Mouse (Mus musculus): ENCODE measurements at regions not wholly inside any gene's neighbourhood (a gene's known extent, or its start where the extent isn't known, plus 50 kb on each side); places are given as distances from the start of the nearest gene placed in this dataset.

DNA sequence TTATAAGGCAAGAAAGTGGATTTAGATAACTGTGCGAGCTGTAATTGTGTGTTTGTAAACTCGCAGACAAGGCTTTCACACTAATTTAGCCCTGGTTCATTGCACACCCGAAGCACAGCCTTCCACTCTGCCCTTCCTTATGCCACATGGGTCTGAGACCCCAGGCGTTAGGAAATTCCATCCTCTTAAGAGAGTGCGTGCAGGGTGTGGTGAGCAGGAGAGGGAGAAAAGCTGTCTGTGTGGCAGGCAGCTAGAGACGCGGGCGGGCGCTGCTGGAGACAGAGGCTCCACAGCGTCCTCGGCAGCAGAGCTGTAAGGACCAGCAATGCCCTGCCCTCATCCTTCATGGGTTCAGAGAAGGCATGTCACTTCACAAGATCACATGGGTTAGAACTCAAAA, 176.6 kb upstream of the Dapk1 start:
- intact Hi-C loops (cut with DNase I): loop anchor here (5.0 kb wide), 1 partner anchor 42 kb away; no protein-coding TSS in a partner anchor

DNA sequence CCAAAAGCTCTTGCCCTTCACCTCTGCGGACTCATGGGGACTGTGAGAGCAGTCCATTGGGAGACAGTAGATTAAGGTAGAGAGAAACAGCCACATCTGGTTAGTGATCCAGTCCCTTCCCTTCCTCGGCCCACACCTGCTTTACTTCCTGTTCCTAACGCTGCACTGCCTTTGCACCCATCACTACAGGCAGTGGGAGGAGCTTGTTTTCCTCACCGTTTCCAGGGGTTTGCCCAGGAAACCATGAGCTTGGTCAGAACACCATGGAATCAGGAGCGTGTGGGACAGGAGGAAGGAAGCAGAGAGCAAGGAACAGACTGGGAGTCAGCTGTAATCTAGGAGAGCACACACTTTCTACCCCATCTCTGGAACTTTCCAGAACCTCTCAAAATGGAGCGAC, 176.2 kb upstream of the Dapk1 start:
- intact Hi-C loops (cut with DNase I): loop anchor here (5.0 kb wide), 1 partner anchor 42 kb away; no protein-coding TSS in a partner anchor

DNA sequence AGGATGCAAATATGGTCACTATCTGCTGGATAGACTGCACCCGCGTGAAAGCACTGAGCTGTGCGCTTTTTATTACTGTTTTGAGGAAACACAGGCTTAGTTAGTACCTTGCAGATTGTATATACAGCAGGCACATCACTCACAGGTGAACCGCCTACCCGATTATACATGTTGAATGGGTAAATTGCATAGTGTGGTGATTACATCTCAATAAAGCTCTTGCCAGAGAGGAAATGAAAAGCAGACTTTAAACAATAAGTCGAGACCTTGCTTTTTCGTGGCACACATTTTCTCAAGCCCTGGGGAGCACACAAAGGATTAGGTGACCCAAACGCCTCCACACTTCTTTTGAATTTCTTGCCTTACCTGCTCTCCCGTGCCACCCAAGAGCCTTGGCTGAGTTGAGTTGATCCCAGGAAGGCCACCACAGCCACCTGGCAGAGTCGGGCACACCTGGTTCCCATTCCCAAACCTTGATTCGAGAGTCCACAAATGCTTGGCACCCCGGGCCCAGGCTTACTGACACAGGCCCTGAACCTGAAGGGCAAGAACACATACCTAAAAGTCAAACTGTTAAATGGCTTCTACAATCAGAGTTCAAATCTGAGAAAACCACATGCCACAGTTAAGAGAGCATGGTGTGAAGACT, 175.4 kb upstream of the Dapk1 start:
- intact Hi-C loops (cut with DNase I): loop anchor here (5.0 kb wide), 1 partner anchor 41 kb away; no protein-coding TSS in a partner anchor

DNA sequence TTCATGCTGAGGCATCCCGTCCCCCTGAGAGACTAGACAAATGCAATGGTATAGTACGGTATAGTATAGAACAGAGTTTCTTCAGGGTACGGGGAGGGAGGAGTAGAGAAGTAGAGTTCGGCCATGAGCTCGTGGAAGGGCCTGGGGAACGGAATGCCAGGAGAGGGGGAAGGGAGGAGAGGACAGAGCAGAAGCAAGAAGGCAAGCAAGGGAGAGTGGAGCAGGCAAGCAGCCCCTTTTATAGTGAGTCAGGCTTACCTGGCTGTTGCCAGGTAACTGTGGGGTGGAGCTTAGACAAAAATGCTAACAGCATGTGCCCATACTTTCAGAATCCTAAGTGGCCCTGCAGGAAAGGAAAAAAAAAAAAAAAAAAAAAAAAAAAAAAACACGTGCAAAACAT, 174.7 kb upstream of the Dapk1 start:
- intact Hi-C loops (cut with DNase I): loop anchor here (5.0 kb wide), 1 partner anchor 40 kb away; no protein-coding TSS in a partner anchor

DNA sequence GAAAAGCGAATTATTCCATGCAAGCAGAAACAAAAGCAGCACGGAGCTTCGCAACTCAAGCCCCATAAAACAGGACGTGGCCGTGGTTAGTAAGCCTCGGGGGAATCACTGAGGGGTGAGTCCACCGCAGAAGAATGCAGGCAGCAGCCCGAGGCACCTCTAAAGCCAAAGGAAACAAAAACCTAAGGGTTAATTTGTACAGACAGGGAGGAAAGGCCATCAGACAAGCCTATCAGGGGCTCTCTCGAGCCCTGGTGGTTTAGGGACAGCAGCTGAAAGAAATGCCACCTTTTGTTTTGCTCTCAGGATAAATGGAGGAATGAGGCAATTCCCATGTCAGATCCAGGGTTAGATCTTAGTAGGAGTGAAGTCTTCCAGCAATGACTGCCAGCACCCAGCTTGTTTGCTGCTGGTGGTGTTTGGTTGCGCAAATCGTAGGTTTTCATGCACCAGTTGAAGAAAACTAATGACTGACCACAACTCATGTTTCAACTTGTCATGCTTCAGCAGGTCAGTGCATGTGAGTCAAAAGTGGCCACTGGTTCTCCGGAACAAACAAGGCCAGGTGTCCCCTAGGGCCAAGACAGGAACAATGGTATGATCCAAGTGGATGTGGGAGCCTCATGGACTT, 173.9 kb upstream of the Dapk1 start:
- intact Hi-C loops (cut with DNase I): loop anchor here (5.0 kb wide), 1 partner anchor 39 kb away; no protein-coding TSS in a partner anchor

DNA sequence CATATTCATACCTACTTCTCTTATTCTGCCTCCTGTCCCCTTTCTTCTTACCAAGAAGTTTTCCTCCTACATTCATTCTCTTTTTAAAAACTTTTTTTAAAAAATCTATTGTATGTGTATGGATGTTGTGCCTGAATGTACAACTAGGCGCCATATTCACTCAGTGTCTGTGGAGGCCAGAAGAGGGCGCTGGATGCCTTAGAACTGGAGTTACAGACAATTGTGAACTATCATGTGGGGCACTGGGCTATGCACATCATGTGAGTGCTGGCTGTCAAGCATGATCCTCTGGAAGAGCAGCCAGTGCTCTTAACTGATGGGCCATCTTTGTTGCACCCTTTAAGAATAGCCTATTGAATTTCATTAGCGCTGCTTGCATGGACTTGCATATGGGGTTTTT, 172.6 kb upstream of the Dapk1 start:
- intact Hi-C loops (cut with DNase I): loop anchor here (5.0 kb wide), 1 partner anchor 38 kb away; no protein-coding TSS in a partner anchor

DNA sequence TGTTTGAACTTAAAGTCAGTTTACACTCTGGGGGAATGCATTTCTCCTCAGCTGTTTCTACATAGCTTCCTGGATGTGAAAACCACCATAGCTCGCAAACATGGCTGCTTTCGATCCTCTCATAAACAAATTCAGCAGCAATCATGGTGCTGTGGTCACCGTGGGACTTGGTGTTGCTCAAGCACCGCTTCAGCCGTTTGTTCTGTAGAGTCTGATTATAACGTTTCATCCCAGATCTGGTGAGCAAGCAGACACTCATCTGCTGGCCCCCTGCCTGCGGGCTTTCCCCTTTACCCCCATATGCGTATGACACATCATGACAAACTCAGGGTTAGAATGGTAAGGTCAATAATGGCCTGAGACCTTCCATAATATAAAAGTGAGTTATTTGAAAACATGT, 170.3 kb upstream of the Dapk1 start:
- intact Hi-C loops (cut with DNase I): no loop called here

DNA sequence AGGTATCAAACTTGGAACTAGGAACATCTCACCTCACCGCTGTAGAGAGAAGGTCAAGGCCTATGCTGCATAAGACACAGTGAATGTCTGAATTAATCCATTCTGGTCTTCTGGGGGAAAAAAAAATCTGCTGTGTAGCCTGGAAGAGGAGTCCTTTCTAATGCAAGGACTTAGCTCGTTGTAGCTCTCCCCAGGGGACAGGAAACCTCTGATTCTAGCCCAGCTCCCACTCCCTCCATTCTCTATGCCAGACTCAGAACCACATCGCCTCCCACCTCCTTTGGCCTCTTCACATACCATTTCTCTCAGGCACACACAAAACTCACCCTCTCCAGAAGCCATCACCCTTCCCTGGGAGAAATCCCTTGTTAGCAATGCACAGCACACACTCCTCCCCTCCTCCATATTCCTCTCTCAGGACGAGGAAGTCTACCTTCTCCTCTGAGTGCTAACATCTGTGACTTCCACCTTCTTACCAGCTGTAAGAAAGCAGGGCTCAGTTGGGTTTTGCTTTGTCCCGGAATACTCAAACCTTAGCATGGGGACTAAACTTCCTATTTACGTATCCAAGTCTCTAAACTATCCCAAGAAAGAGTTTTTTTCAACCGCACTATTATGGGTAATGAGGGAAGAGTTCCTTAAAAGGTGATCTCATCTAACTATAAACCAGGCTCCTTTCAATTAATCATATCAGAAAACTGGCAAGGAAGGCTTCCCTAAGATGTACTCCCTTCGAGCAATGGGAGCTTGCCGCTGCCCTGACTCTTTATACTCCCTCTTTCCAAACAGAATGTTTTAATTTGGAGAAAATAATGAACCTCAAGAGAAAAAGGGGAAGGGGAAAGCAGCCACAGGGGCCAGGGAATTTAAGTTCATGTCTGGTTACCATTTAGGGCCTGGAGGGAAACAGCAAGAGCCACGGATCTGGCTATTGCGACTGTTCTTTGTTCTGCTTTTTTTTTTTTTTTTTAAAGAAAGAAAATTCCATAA, 167.2 kb upstream of the Dapk1 start:
- intact Hi-C loops (cut with DNase I): no loop called here

DNA sequence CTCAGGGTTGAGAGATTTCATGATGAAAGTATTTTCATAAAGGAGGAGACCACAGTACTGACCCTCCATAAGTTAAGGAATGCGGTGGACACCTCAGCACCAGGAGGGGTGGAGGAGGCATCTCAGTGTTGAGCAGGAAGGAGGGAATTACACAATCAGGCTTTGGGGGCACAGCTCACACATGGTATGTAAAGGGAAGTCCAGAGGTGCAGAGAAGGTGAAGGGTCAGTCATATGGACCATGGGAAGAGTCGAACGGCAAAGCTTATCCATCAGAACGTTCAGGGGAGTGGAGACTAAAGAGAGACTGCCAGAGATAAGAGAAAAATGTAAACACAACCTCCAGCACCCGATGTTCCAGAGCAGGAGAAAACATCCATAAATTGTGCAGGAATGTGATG, 166.4 kb upstream of the Dapk1 start:
- intact Hi-C loops (cut with DNase I): no loop called here

DNA sequence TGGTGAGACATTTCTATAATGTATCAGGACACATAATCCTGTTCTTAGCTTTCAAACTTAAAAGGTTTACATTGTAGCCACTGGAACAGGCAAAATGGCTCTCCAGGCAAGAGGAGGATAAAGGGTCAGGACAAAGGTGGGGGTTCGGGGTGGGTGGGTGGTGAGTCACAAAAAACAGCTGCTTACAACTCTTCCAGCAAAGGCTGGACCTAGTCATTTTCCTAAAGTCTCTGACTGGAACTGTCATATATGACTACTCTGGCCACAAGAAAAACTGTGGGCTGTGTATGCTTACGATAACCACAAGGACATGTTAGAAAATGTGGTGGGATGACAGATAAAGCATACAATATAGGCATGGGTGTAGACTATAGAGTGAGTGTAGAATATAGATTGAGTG, 163.6 kb upstream of the Dapk1 start:
- intact Hi-C loops (cut with DNase I): no loop called here

DNA sequence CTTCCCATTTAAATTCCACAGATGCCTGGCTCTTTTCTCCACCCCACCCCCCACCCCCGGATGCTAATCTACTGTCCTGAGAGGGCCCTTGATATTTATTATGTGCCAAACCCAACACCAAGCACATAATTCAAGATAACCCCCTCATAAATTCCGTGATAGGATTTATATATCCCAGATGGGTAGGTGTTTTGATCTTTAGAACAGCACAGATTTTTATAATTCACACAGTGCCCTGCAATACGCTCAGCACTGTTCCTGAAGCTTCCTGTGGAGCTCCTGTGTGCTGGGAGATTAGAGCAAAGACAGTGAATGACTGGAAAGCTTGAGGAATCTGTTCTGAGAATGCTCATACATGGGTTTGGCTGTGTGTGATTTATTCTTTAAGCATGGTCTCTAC, 161.2 kb upstream of the Dapk1 start:
- intact Hi-C loops (cut with DNase I): no loop called here

DNA sequence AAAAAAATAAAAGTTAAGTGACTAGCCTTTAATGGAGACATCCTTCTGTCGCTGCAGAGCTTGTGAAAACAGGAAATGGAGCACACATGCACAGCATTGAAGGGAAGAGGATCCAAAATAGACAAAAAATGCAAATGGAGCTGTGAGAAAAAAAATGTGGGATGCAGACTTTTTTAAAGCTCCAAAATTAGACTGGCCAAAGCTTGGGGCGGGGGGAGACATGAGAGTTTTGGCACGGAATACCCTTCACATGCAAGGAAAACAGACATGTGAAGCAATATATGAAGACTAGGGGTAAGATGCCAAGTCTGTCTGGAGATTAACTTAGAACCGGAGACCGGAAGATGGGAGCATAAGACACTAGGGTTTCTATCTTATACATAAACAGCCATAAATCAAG, 156.6 kb upstream of the Dapk1 start:
- intact Hi-C loops (cut with DNase I): no loop called here

DNA sequence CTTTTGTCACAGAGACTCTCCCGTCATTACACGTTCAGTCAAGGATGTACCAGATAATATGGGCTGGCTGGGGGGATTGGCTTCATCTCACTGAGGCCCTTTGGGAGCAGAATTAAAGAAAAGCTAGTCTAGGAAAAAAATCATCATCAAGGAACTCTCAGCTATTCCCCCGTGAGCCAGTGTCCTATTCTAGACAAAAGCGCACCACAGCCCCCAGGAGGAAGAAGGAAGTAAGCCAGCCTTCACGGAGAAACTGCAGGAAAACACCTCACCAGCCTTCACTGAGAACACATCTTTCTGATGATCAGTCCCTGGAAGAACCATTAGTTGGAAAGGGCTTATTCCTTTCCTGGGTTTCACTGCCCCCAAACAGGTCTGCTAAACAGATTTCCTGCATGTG, 154.8 kb upstream of the Dapk1 start:
- intact Hi-C loops (cut with DNase I): no loop called here

DNA sequence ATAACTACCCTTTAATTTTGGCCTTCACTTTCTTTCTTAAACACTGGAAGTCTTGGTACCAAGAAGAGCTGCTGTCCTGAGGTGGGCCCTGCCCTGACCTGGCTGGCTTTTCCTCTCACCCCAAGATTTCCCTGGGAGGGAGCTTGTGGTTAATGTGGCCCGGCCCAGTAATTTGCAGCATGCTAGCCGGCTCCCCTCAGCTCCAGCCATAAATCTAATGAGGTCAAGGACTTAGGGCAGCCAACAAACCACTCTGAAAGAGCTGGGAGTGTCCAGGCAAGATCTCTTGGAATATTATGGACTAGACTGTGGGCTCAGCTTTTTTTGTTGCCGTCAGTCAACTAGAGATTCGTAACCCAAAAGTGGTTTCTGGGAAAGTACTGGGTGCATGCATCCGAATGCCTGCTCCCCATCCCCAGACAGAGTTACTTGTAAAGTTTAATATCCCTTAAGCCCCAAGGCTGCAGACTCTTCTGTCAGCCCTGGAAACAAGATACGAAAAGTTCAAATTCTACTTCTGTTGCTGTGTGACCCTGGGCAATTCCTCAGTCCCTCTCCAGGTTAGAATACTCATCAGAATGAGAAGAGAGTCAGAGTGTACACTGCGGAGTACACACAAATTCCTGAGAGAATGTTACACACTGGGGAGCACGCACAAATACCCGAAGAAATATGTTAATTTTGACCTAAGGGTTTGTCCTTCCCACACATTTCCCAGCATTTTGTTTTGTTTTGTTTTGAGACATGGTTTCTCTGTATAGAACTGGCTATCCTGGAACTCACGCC, 150.8 kb upstream of the Dapk1 start:
- intact Hi-C loops (cut with DNase I): loop anchor here (10.0 kb wide), 1 partner anchor 146 kb away; no protein-coding TSS in a partner anchor

DNA sequence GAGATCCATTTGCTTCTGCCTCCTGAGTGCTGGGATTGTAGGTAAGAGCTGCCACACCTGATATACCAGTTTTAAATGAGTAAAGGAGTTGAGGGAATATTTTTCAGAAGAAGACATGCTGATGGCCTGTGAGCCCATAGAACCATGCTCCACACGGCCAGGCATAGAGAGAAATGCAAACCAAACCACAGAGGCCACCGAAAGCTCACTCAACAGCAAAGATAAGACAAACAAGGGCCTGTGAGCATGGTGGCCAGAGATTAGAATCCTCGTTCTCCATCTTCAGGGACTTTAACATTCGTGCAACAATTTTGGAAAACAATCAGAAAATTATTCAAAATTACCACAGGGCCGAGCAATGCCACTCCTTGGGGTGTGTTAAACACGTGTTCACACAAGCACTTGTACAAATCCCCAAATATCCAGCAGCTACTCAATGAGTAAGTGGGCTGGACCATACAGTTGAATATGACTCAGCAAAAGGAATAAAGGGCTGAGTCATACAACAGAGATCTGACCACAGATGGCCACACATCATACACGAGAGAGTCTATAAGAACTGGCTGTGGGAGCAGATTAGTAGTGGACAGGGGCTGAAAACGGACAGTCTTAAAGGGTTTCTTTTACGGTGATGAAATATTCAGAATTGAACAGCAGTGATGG, 147.8 kb upstream of the Dapk1 start:
- intact Hi-C loops (cut with DNase I): loop anchor here (10.0 kb wide), 1 partner anchor 149 kb away; no protein-coding TSS in a partner anchor

DNA sequence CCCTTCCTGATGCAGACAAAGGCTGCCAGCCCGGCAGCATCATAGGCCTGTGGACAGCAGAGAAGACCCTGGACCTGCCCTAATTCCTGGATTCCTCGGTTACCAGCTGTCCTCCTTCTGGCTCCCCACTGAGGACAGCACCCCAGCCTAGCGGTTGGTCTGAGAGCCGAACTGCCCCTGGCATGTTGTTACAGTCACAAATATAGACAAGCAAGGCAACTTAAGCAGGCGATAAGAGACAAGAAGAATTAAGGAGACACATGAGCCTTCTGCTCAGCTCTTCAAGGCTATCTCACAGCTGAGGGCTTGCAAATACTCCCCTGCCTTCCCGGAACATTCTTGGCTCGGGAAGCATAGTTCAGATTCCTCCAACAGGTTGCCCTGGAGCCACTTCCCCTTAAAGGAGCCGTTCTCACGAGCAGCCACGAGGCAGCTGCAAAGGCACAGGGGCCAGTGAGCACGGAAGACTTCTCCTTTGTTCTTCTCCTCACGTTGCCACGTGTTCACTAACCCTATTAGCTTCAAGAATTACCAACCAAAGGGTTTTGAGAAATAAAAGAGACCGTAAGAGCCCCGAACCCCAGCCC, 146.6 kb upstream of the Dapk1 start:
- intact Hi-C loops (cut with DNase I): loop anchor here (10.0 kb wide), 1 partner anchor 150 kb away; no protein-coding TSS in a partner anchor

DNA sequence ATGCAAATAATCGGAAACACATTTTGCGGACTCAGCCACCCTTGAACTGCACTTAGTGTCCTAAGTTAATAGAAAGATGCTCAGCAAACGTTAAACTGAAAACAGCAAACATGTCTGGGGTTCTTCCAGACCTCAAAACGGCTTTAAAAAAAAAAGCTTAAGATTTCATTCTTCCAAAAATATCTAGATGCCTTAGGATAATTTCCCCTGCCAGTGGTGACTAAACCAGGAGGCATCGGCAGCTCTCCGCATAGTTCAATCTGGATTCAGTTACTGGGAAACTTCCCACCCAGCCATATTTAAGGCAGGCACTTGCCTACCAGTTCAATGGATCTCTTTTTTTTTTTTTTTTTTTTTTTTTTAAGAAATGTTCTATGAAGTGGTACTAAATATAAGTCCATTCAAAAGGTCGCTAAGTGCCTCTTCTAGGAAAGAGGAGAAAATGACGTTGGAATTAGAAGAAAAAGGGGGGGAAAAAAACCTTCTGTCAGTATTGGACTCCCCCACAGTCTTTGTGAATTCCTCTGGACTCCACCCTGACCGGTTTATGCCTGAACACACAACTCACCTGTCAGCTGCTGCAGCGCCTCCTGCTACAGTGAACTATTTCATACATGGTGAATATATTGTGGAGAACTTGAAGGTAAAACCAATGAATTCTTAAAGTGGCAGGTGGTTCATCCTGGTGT, 145.7 kb upstream of the Dapk1 start:
- intact Hi-C loops (cut with DNase I): loop anchor here (10.0 kb wide), 1 partner anchor 151 kb away; no protein-coding TSS in a partner anchor

DNA sequence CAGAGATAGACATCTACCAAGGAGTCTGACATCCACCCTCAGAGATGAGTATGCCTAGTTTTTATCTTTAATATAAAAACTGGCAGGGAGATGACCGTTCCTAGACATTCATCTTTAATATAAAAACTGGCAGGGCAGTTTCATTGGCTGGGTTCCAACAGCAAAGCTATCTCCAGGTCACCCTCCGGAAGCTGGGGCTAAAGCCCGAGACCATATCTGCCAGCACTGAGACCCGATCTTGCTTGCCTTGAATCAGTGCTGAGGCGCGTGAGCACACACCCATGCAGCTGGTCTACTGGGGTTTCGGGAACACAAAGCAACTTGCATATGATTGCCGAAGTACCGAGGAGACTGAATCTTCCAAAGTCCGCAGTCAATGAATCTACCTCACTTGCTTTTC, 144.5 kb upstream of the Dapk1 start:
- intact Hi-C loops (cut with DNase I): loop anchor here (10.0 kb wide), 1 partner anchor 152 kb away; no protein-coding TSS in a partner anchor

DNA sequence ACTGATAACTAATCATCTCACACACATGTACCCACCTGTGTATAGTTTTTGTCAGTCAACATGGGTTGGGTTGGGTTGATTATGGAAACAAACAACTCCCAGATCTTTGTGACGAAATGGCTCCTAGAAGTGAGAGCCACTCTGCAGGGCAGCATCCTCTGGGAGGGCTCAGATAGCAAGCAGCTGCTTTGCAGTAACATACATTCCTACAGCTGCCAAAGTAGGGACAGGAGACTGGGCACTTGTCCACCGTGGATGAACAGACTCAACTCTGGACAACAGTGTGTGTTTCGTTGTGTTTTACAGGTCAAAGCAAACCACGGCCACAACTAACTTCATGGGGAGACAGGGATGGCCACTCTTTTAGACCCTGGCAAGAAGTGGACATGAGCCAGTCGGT, 142.7 kb upstream of the Dapk1 start:
- intact Hi-C loops (cut with DNase I): loop anchor here (10.0 kb wide), 1 partner anchor 154 kb away; no protein-coding TSS in a partner anchor

Data from adrenal gland (tissue).